Mouse (Mus musculus): ENCODE measurements around the gene Rnf31. TPM values are rescaled to one million over a fixed set of nuclear protein-coding genes. Genes with fewer than 3 reads are reported as not detected.

Rnf31 gene
- polyA plus RNA-seq, 1 experiment, result 12.0 TPM

GRCm38 (mm10) chr14:55643060-55643907, 51.8 kb downstream of the Rnf31 start, which contains the start of gene Tm9sf1:
TSS of gene Tm9sf1 (minus strand) at chr14:55643806.
- Histone ChIP-seq H3K4me3 (ENCODE audit: insufficient read depth, low read depth, low read length) (peak within 1 kb of the TSS; percentile 89), H3K27ac (replicated peaks; ENCODE audit: low read depth, low read length) (peak within 1 kb of the TSS; percentile 99), H3K4me1 (ENCODE audit: control insufficient read depth, insufficient read depth, insufficient read length, low read length) (peaks cover 10% of the 10 kb centered on the region)

- H3K4me1 ChIP-seq (ENCODE audit: control insufficient read depth, insufficient read depth, insufficient read length, low read length), result peaks cover 10% of the 10 kb centered on the region
- peak overlapping the region; percentile 53 for H3K27ac ChIP-seq (replicated peaks; ENCODE audit: low read depth, low read length)
- H3K4me3 ChIP-seq (ENCODE audit: insufficient read depth, low read depth, low read length), result peak overlapping the region; percentile 89
Measured at GRCm38 (mm10) chr14:55644261-55644888, 52.9 kb downstream of the Rnf31 start.

GRCm38 (mm10) chr14:55649884-55650283, 58.4 kb downstream of the Rnf31 start, which contains the start of gene Tssk4:
TSS of gene Tssk4 (plus strand) at chr14:55650184.
- Histone ChIP-seq H3K4me3 (ENCODE audit: insufficient read depth, low read depth, low read length) (no peak within 1 kb of the TSS), H3K4me1 (ENCODE audit: control insufficient read depth, insufficient read depth, insufficient read length, low read length) (no peaks in the 10 kb centered on the region), H3K27ac (replicated peaks; ENCODE audit: low read depth, low read length) (no peak within 1 kb of the TSS)

GRCm38 (mm10) chr14:55651528-55651927, 60.0 kb downstream of the Rnf31 start:
- H3K27ac ChIP-seq (replicated peaks; ENCODE audit: low read depth, low read length), result no peak overlapping the region
- no peaks in the 10 kb centered on the region for H3K4me1 ChIP-seq (ENCODE audit: control insufficient read depth, insufficient read depth, insufficient read length, low read length)
- no peak overlapping the region for H3K4me3 ChIP-seq (ENCODE audit: insufficient read depth, low read depth, low read length)

Other genes with a start within 250 kb of the Rnf31 start
- 176 and 206 TPM in 2 replicates for gene Dhrs4, start 113.0 kb upstream of the Rnf31 start, polyA plus RNA-seq (2012; ENCODE audit: insufficient read depth, insufficient read length, missing spikeins)
- 0.48 and 0.54 TPM in 2 replicates for gene Carmil3, start 101.1 kb upstream of the Rnf31 start, polyA plus RNA-seq (2012; ENCODE audit: insufficient read depth, insufficient read length, missing spikeins)
- gene Cpne6, start 81.3 kb upstream of the Rnf31 start, polyA plus RNA-seq (2012; ENCODE audit: insufficient read depth, insufficient read length, missing spikeins), result not detected in 2 replicates
- not detected in 2 replicates for gene Nrl, start 66.7 kb upstream of the Rnf31 start, polyA plus RNA-seq (2012; ENCODE audit: insufficient read depth, insufficient read length, missing spikeins)
- gene Pck2, start 51.4 kb upstream of the Rnf31 start, polyA plus RNA-seq (2012; ENCODE audit: insufficient read depth, insufficient read length, missing spikeins), result 5.0 and 10.3 TPM in 2 replicates
- gene Dcaf11, start 31.7 kb upstream of the Rnf31 start, polyA plus RNA-seq (2012; ENCODE audit: insufficient read depth, insufficient read length, missing spikeins), result 45.4 and 56.7 TPM in 2 replicates
- gene A730061H03Rik, start 31.3 kb upstream of the Rnf31 start, polyA plus RNA-seq (2012; ENCODE audit: insufficient read depth, insufficient read length, missing spikeins), result not detected in 2 replicates
- 4.7 and 5.4 TPM in 2 replicates for gene Fitm1, start 16.1 kb upstream of the Rnf31 start, polyA plus RNA-seq (2012; ENCODE audit: insufficient read depth, insufficient read length, missing spikeins)
- gene Psme1, start 13.6 kb upstream of the Rnf31 start, polyA plus RNA-seq (2012; ENCODE audit: insufficient read depth, insufficient read length, missing spikeins), result 191 and 217 TPM in 2 replicates
- 42.1 and 45.5 TPM in 2 replicates for gene Emc9, start 6.4 kb upstream of the Rnf31 start, polyA plus RNA-seq (2012; ENCODE audit: insufficient read depth, insufficient read length, missing spikeins)
- gene Psme2, start 595 bp upstream of the Rnf31 start, polyA plus RNA-seq (2012; ENCODE audit: insufficient read depth, insufficient read length, missing spikeins), result 248 and 256 TPM in 2 replicates
- 4.8 and 7.4 TPM in 2 replicates for gene Irf9, start 11.9 kb downstream of the Rnf31 start, polyA plus RNA-seq (2012; ENCODE audit: insufficient read depth, insufficient read length, missing spikeins)
- gene Rec8, start 26.3 kb downstream of the Rnf31 start, polyA plus RNA-seq (2012; ENCODE audit: insufficient read depth, insufficient read length, missing spikeins), result not detected in 2 replicates
- gene Ipo4, start 44.2 kb downstream of the Rnf31 start, polyA plus RNA-seq (2012; ENCODE audit: insufficient read depth, insufficient read length, missing spikeins), result 25.0 and 31.0 TPM in 2 replicates
- gene Gm49378, start 46.2 kb downstream of the Rnf31 start, polyA plus RNA-seq (2012; ENCODE audit: insufficient read depth, insufficient read length, missing spikeins), result 2.7 and 3.4 TPM in 2 replicates
- gene Tm9sf1, start 52.1 kb downstream of the Rnf31 start, polyA plus RNA-seq (2012; ENCODE audit: insufficient read depth, insufficient read length, missing spikeins), result 21.6 and 26.6 TPM in 2 replicates
- gene Tssk4, start 58.5 kb downstream of the Rnf31 start, polyA plus RNA-seq (2012; ENCODE audit: insufficient read depth, insufficient read length, missing spikeins), result not detected in 2 replicates
- 29.0 and 33.3 TPM in 2 replicates for gene Mdp1, start 68.8 kb downstream of the Rnf31 start, polyA plus RNA-seq (2012; ENCODE audit: insufficient read depth, insufficient read length, missing spikeins)
- gene Gmpr2, start 80.2 kb downstream of the Rnf31 start, polyA plus RNA-seq (2012; ENCODE audit: insufficient read depth, insufficient read length, missing spikeins), result 19.8 and 20.3 TPM in 2 replicates
- gene Nedd8, start 80.4 kb downstream of the Rnf31 start, polyA plus RNA-seq (2012; ENCODE audit: insufficient read depth, insufficient read length, missing spikeins), result 243 and 245 TPM in 2 replicates
- 8.2 and 9.2 TPM in 2 replicates for gene Tinf2, start 90.1 kb downstream of the Rnf31 start, polyA plus RNA-seq (2012; ENCODE audit: insufficient read depth, insufficient read length, missing spikeins)
- gene Tgm1, start 122.2 kb downstream of the Rnf31 start, polyA plus RNA-seq (2012; ENCODE audit: insufficient read depth, insufficient read length, missing spikeins), result not detected in 2 replicates
- gene Rabggta, start 130.6 kb downstream of the Rnf31 start, polyA plus RNA-seq (2012; ENCODE audit: insufficient read depth, insufficient read length, missing spikeins), result 8.9 and 10.1 TPM in 2 replicates
- gene Dhrs1, start 154.0 kb downstream of the Rnf31 start, polyA plus RNA-seq (2012; ENCODE audit: insufficient read depth, insufficient read length, missing spikeins), result 58.8 and 101 TPM in 2 replicates
- gene Nop9, start 154.0 kb downstream of the Rnf31 start, polyA plus RNA-seq (2012; ENCODE audit: insufficient read depth, insufficient read length, missing spikeins), result 4.8 and 5.5 TPM in 2 replicates
- gene Cideb, start 166.8 kb downstream of the Rnf31 start, polyA plus RNA-seq (2012; ENCODE audit: insufficient read depth, insufficient read length, missing spikeins), result 16.3 and 27.9 TPM in 2 replicates
- not detected in 2 replicates for gene Ltb4r2, start 169.7 kb downstream of the Rnf31 start, polyA plus RNA-seq (2012; ENCODE audit: insufficient read depth, insufficient read length, missing spikeins)
- not detected in 2 replicates for gene Ltb4r1, start 174.3 kb downstream of the Rnf31 start, polyA plus RNA-seq (2012; ENCODE audit: insufficient read depth, insufficient read length, missing spikeins)
- 4.1 and 6.3 TPM in 2 replicates for gene Adcy4, start 192.4 kb downstream of the Rnf31 start, polyA plus RNA-seq (2012; ENCODE audit: insufficient read depth, insufficient read length, missing spikeins)
- gene Ripk3, start 197.2 kb downstream of the Rnf31 start, polyA plus RNA-seq (2012; ENCODE audit: insufficient read depth, insufficient read length, missing spikeins), result 3.7 and 5.0 TPM in 2 replicates
- 1.5 and 1.8 TPM in 2 replicates for gene Nfatc4, start 231.4 kb downstream of the Rnf31 start, polyA plus RNA-seq (2012; ENCODE audit: insufficient read depth, insufficient read length, missing spikeins)

Measured in brown adipose tissue, adult 24 weeks (tissue).